Mouse (Mus musculus) brown adipose tissue, adult 24 weeks (tissue): ENCODE data around the gene Tbc1d16. TPM values are rescaled to one million over a fixed set of nuclear protein-coding genes. Genes with fewer than 3 reads are reported as not detected.
A peak's percentile ranks its signal among the peaks of the same experiment; 100 is the strongest.
"Not testable (repeated sequence)": the region's sequence is repeated elsewhere in the genome, so short reads cannot be mapped to it uniquely, and the experiment has no call there.

Experiments
- H3K27ac ChIP-seq: fragments of 200-500 bp; replicated peaks from 2 replicates; pipeline ENCODE4 v1.5.1; 2012; ENCODE audit warnings: low read depth, mild to moderate bottlenecking, low read length
- H3K4me1 ChIP-seq: fragments of 200-500 bp; 2 replicates; pipeline ENCODE4 v1.6.1; 2012; ENCODE audit warnings: low read length, mixed read lengths; ENCODE audit not compliant: control insufficient read depth, insufficient read depth, insufficient read length
- H3K4me3 ChIP-seq: fragments of 200-500 bp; 2 replicates; pipeline ENCODE4 v1.5.1; 2012; ENCODE audit warnings: low read depth, mild to moderate bottlenecking, low read length, moderate library complexity; ENCODE audit not compliant: insufficient read depth
- polyA plus RNA-seq: library from polyadenylated mRNA; stranded (reverse); fragments of >200 nt; gene quantifications from 2 replicates; pipeline ENCODE4 v1.2.4, GENCODE M21; 2012; ENCODE audit not compliant: missing spikeins, insufficient read depth, insufficient read length

Tbc1d16 gene
- 3.3 and 4.4 TPM in 2 replicates for polyA plus RNA-seq

- 0 out of 2 replicates have a peak, but pooled peaks cover 3% of the 10 kb centered on the region for H3K4me1 ChIP-seq
- peak within 1 kb of the TSS; percentile 71 for H3K4me3 ChIP-seq
- H3K27ac ChIP-seq = no peak within 1 kb of the TSS
These were observed at the start of gene Tbc1d16, which contains the start of gene Ccdc40 for GRCm38 (mm10) chr11:119228091-119228781. TSS of gene Tbc1d16 (minus strand) at chr11:119228499. TSS of gene Ccdc40 (plus strand) at chr11:119228572.

GRCm38 (mm10) chr11:119273186-119273930 lies 45.1 kb upstream of the Tbc1d16 start:
- H3K4me1 ChIP-seq = no peaks in the 10 kb centered on the region; the same call in 1 of the 2 replicates
- H3K4me3 ChIP-seq = no peak overlapping the region
- no peak overlapping the region for H3K27ac ChIP-seq

- not testable (repeated sequence) for H3K27ac ChIP-seq, H3K4me1 ChIP-seq, H3K4me3 ChIP-seq
These were observed 44.2 kb upstream of the Tbc1d16 start for GRCm38 (mm10) chr11:119272492-119272891.

- Histone ChIP-seq H3K4me3 (peak overlapping the region; percentile 78), H3K4me1 (no peaks in the 10 kb centered on the region; the same call in 1 of the 2 replicates), H3K27ac (0 out of 2 replicates have a peak overlapping the region, but pooled peaks have one; percentile 15)
These were observed 40.4 kb upstream of the Tbc1d16 start for GRCm38 (mm10) chr11:119268557-119269195.

- Histone ChIP-seq H3K4me3 (peak within 1 kb of the TSS; percentile 78), H3K27ac (peak within 1 kb of the TSS; percentile 72), H3K4me1 (no peaks in the 10 kb centered on the region; the same call in 1 of the 2 replicates)
These were observed 39.7 kb upstream of the Tbc1d16 start, which contains the start of gene Gaa for GRCm38 (mm10) chr11:119267768-119268556. TSS of gene Gaa (plus strand) at chr11:119267887.

GRCm38 (mm10) chr11:119267241-119267674 lies 39.0 kb upstream of the Tbc1d16 start:
- Histone ChIP-seq H3K4me3 (no peak overlapping the region), H3K27ac (no peak overlapping the region), H3K4me1 (no peaks in the 10 kb centered on the region; the same call in 1 of the 2 replicates)

GRCm38 (mm10) chr11:119265811-119266210 lies 37.5 kb upstream of the Tbc1d16 start:
- Histone ChIP-seq H3K27ac (no peak overlapping the region), H3K4me1 (no peaks in the 10 kb centered on the region; the same call in 1 of the 2 replicates), H3K4me3 (no peak overlapping the region)

- no peak overlapping the region for H3K27ac ChIP-seq
- H3K4me3 ChIP-seq = no peak overlapping the region
- H3K4me1 ChIP-seq = no peaks in the 10 kb centered on the region; the same call in 1 of the 2 replicates
These were observed 36.1 kb upstream of the Tbc1d16 start for GRCm38 (mm10) chr11:119264413-119264812.

- no peaks in the 10 kb centered on the region for H3K4me1 ChIP-seq
- no peak overlapping the region for H3K27ac ChIP-seq
- no peak overlapping the region for H3K4me3 ChIP-seq
These were observed 31.7 kb upstream of the Tbc1d16 start for GRCm38 (mm10) chr11:119259977-119260376.

- H3K27ac ChIP-seq = peak overlapping the region; percentile 68
- H3K4me1 ChIP-seq = no peaks in the 10 kb centered on the region
These were observed 30.4 kb upstream of the Tbc1d16 start for GRCm38 (mm10) chr11:119258572-119259322.

GRCm38 (mm10) chr11:119258216-119258571 lies 29.9 kb upstream of the Tbc1d16 start:
- H3K27ac ChIP-seq = no peak overlapping the region
- H3K4me3 ChIP-seq = no peak overlapping the region
- no peaks in the 10 kb centered on the region for H3K4me1 ChIP-seq

More at GRCm38 (mm10) chr11:119258572-119259322, 30.4 kb upstream of the Tbc1d16 start:
- H3K4me3 ChIP-seq = peak overlapping the region; percentile 56

- not testable (repeated sequence) for H3K4me3 ChIP-seq, H3K27ac ChIP-seq, H3K4me1 ChIP-seq
These were observed 28.3 kb upstream of the Tbc1d16 start for GRCm38 (mm10) chr11:119256557-119256956.

- Histone ChIP-seq H3K4me3 (no peak overlapping the region), H3K4me1 (no peaks in the 10 kb centered on the region), H3K27ac (no peak overlapping the region)
These were observed 24.7 kb upstream of the Tbc1d16 start for GRCm38 (mm10) chr11:119252854-119253541.
